Mouse (Mus musculus): Measurements from ENCODE around the gene Hyal3. TPM values are rescaled to one million over a fixed set of nuclear protein-coding genes. Genes with fewer than 3 reads are reported as not detected.

The Hyal3 gene
- polyA plus RNA-seq (2014; fragmentation: Nextera tagmentation; extraction: Ambion mirVana): 0.89 and 1.4 TPM in 2 replicates

DNA sequence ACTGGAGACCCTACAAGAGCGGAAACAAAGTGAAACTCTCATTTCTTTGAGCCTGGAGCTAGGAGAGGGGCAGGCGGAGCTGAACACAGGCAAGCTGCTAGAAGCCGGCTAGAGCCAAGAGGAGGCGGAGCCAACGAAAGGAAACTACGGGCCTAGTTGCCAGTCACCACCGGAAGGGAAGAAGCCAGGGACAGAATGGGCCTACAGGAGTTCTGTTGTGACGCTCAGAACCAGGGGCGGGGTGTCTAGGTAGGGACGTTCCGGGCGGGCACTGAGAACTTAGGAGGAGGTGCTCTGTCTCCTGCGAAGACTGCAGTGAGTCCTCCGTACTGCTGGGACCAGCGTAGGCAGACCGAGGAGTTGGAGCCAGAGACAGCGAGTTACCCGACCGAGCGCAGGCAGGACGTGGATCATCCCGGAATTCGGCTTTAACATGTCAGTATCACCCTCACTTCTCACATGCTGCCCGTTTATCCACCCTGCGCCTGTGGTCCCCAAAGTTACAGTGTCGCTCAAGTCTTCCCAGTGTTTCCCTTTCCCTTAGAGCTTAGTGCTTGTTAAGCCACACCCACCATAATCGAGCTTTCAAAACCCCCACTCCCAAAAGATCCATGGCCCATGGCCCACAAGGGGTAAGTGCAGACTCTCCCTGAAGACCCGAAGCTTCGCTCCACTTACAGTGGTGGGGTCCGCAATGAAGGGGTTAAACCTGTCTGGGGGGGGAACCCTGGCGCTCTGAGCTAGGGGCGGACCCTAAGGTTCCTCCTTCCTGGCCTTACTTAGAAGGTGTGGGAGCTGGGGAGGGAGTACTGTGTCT lies at the start of gene Hyal3:
Gene Hyal3 (plus strand): TSS at position 318 of the 817 bp plus-strand sequence.
- H3K9me3 ChIP-seq (ENCODE audit: control insufficient read depth, low read length): no peaks in the 10 kb centered on the region
- DNase-seq: peak; percentile 90

GRCm38 (mm10) chr9:107533791-107534407 lies 46.7 kb upstream of the Hyal3 start, which contains the start of gene Tmem115:
TSS of gene Tmem115 (plus strand) at chr9:107533945.
- Histone ChIP-seq H3K4me3 (replicated peaks; ENCODE audit: low read depth, low read length) (peak within 1 kb of the TSS; percentile 73), H3K4me2 (ENCODE audit: low read length) (peak within 1 kb of the TSS; percentile 98), H3K27ac (replicated peaks; ENCODE audit: low read depth, low read length) (peak within 1 kb of the TSS; percentile 60), H3K4me1 (ENCODE audit: control insufficient read depth, insufficient read depth, low read length) (peaks cover 25% of the 10 kb centered on the region), H3K9me3 (ENCODE audit: control insufficient read depth, low read length) (no peaks in the 10 kb centered on the region), H3K36me3 (ENCODE audit: control insufficient read depth, insufficient read depth, low read length) (peaks cover 24% of the 10 kb centered on the region), H3K9ac (replicated peaks; ENCODE audit: low read length) (peak within 1 kb of the TSS; percentile 86), H3K27me3 (ENCODE audit: control insufficient read depth, insufficient read depth, low read length) (no peaks in the 10 kb centered on the region)
- DNase-seq: peak; percentile 98
- ATAC-seq (ENCODE audit: low FRiP score, low TSS enrichment): peak; percentile 97
- under 1% methylated on average over 48 of the region's 48 CpGs for WGBS

More for the DNA sequence above, at the start of gene Hyal3:
- Histone ChIP-seq H3K36me3 (ENCODE audit: control insufficient read depth, insufficient read depth, low read length) (peaks cover 11% of the 10 kb centered on the region; the same call in 1 of the 2 replicates), H3K4me1 (ENCODE audit: control insufficient read depth, insufficient read depth, low read length) (peaks cover 20% of the 10 kb centered on the region), H3K27me3 (ENCODE audit: control insufficient read depth, insufficient read depth, low read length) (no peaks in the 10 kb centered on the region), H3K27ac (replicated peaks; ENCODE audit: low read depth, low read length) (peak within 1 kb of the TSS; percentile 81), H3K9ac (replicated peaks; ENCODE audit: low read length) (peak within 1 kb of the TSS; percentile 74), H3K4me3 (replicated peaks; ENCODE audit: low read depth, low read length) (peak within 1 kb of the TSS; percentile 62), H3K4me2 (ENCODE audit: low read length) (peak within 1 kb of the TSS; percentile 98)
- peak; percentile 71 for ATAC-seq (ENCODE audit: low FRiP score, low TSS enrichment)
- WGBS: under 1% methylated on average over 32 of the region's 32 CpGs

DNA sequence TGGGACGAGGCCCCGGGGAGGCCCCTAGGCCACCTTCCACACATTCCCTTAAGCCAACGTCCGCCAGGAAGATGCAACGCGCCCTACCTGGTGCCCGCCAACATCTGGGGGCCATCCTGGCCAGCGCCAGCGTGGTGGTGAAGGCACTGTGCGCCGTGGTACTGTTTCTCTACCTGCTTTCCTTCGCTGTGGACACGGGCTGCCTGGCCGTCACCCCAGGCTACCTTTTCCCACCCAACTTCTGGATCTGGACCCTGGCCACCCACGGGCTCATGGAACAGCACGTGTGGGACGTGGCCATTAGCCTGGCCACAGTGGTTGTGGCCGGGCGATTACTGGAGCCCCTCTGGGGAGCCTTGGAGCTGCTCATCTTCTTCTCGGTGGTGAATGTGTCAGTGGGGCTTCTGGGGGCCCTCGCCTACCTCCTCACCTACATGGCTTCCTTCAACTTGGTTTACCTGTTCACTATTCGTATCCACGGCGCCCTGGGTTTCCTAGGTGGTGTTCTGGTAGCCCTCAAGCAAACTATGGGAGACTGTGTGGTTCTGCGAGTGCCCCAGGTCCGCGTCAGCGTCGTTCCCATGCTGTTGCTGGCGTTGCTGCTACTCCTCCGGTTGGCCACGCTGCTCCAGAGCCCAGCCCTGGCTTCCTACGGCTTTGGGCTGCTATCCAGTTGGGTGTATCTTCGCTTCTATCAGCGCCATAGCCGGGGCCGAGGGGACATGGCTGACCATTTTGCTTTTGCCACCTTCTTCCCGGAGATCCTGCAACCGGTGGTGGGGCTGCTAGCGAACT lies 46.0 kb upstream of the Hyal3 start:
- WGBS: under 1% methylated on average over 40 of the region's 40 CpGs
- Histone ChIP-seq H3K27me3 (ENCODE audit: control insufficient read depth, insufficient read depth, low read length) (no peaks in the 10 kb centered on the region), H3K4me1 (ENCODE audit: control insufficient read depth, insufficient read depth, low read length) (peaks cover 25% of the 10 kb centered on the region), H3K36me3 (ENCODE audit: control insufficient read depth, insufficient read depth, low read length) (peaks cover 31% of the 10 kb centered on the region), H3K9ac (replicated peaks; ENCODE audit: low read length) (peak overlapping the region; percentile 86), H3K9me3 (ENCODE audit: control insufficient read depth, low read length) (no peaks in the 10 kb centered on the region), H3K27ac (replicated peaks; ENCODE audit: low read depth, low read length) (peak overlapping the region; percentile 60), H3K4me3 (replicated peaks; ENCODE audit: low read depth, low read length) (peak overlapping the region; percentile 73), H3K4me2 (ENCODE audit: low read length) (peak overlapping the region; percentile 98)
- DNase-seq (no peak), ATAC-seq (ENCODE audit: low FRiP score, low TSS enrichment) (peak; percentile 21)

DNA sequence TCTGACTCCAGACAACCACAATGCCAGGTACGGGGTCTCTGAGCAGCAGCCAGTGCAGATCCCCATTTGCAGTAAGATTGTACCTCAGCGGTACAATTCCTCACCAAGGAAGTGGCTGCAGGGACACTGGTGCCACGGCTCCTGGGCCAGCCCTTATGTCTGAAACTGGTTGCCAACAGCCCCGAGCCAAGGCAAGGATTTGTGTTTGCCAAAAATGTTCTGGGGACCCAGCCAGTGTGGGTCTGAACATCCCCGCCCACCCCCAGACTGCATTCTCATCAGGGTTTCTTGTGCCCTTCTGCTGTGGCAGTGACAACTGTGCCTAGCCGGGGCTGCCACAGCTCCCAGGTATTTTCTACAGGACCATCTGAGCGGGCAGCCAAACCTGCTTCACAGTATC lies 42.4 kb upstream of the Hyal3 start:
- Histone ChIP-seq H3K27me3 (ENCODE audit: control insufficient read depth, insufficient read depth, low read length) (no peaks in the 10 kb centered on the region), H3K9me3 (ENCODE audit: control insufficient read depth, low read length) (no peaks in the 10 kb centered on the region), H3K27ac (replicated peaks; ENCODE audit: low read depth, low read length) (no peak overlapping the region), H3K36me3 (ENCODE audit: control insufficient read depth, insufficient read depth, low read length) (peaks cover 37% of the 10 kb centered on the region), H3K4me3 (replicated peaks; ENCODE audit: low read depth, low read length) (no peak overlapping the region; the same call in 1 of the 2 replicates), H3K4me1 (ENCODE audit: control insufficient read depth, insufficient read depth, low read length) (peaks cover 39% of the 10 kb centered on the region), H3K9ac (replicated peaks; ENCODE audit: low read length) (no peak overlapping the region), H3K4me2 (ENCODE audit: low read length) (no peak overlapping the region)
- ATAC-seq (ENCODE audit: low FRiP score, low TSS enrichment) (no peak), DNase-seq (no peak)
- WGBS: 96% methylated on average over 7 of the region's 7 CpGs

DNA sequence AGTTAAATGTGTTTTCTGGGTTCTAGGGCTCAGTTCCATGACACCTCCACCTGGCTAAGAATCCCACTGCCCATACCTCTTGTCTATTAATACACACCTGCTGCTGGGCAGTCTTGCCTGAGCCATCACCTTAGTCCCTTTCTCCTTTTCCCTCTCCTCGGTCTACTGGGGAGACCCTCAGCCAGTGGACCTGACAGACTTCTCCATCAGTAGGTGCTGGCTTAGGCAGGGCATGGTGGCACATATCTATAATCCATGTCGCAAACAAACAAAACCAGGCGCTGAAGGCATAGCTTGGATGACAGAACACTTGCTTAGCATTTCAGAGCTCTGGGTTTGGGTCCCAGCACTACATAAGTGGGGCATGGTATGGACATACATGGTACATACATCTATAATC lies 41.9 kb upstream of the Hyal3 start:
- H3K27me3 ChIP-seq (ENCODE audit: control insufficient read depth, insufficient read depth, low read length): no peaks in the 10 kb centered on the region
- peaks cover 41% of the 10 kb centered on the region for H3K36me3 ChIP-seq (ENCODE audit: control insufficient read depth, insufficient read depth, low read length)
- WGBS: 93% methylated on average over 3 of the region's 3 CpGs
- peaks cover 39% of the 10 kb centered on the region for H3K4me1 ChIP-seq (ENCODE audit: control insufficient read depth, insufficient read depth, low read length)
- no peaks in the 10 kb centered on the region for H3K9me3 ChIP-seq (ENCODE audit: control insufficient read depth, low read length)
- H3K4me2 ChIP-seq (ENCODE audit: low read length): no peak overlapping the region
- DNase-seq (no peak), ATAC-seq (ENCODE audit: low FRiP score, low TSS enrichment) (no peak)
- H3K4me3 ChIP-seq (replicated peaks; ENCODE audit: low read depth, low read length): no peak overlapping the region; the same call in 1 of the 2 replicates
- H3K9ac ChIP-seq (replicated peaks; ENCODE audit: low read length): no peak overlapping the region
- no peak overlapping the region for H3K27ac ChIP-seq (replicated peaks; ENCODE audit: low read depth, low read length)

DNA sequence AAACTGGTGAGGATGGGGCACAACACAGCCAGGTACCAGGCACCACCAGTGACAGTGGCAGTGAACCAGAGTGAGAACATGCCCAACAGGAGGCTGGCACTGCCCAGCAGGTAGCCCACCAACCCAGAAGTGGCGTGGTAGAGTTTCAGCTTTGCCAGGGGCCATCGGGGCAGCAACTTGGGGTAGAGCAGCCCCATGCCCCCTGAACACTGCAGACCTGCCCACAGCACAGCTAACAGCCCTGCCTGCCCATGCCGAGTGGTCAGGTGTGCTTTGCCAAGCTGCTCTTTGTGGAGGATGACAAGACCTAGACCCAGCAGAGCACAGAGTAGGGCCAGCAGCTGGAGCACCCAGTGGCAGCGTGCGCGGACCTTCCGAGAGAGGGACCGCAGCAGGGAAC lies 40.7 kb upstream of the Hyal3 start:
- 92% methylated on average over 8 of the region's 8 CpGs for WGBS
- Histone ChIP-seq H3K36me3 (ENCODE audit: control insufficient read depth, insufficient read depth, low read length) (peaks cover 51% of the 10 kb centered on the region), H3K4me2 (ENCODE audit: low read length) (no peak overlapping the region)

DNA sequence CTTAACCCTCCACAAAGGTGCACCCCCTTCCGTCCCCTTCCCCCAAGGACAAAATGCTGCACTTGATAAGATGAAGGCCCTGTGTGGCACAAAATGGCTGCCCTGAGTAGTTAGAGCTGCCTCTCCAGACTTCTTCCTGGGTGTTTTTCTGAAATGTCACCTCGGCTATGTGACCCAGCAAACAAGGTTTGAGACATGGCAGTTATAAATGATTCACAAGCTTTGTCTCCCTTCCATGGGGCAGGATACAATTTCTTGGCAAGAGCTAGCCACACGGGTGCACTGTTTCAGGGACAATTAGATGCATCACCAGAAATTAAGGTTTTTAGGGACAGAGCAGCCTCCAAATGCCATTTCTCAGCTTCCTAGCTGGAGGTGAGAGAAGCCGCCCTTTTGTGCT lies 40.2 kb upstream of the Hyal3 start:
- Histone ChIP-seq H3K27ac (replicated peaks; ENCODE audit: low read depth, low read length) (no peak overlapping the region), H3K4me3 (replicated peaks; ENCODE audit: low read depth, low read length) (no peak overlapping the region; the same call in 1 of the 2 replicates), H3K4me2 (ENCODE audit: low read length) (peak overlapping the region; percentile 92; the same call in 1 of the 2 replicates), H3K4me1 (ENCODE audit: control insufficient read depth, insufficient read depth, low read length) (peaks cover 33% of the 10 kb centered on the region), H3K9ac (replicated peaks; ENCODE audit: low read length) (no peak overlapping the region; the same call in 1 of the 2 replicates), H3K9me3 (ENCODE audit: control insufficient read depth, low read length) (no peaks in the 10 kb centered on the region), H3K27me3 (ENCODE audit: control insufficient read depth, insufficient read depth, low read length) (no peaks in the 10 kb centered on the region), H3K36me3 (ENCODE audit: control insufficient read depth, insufficient read depth, low read length) (peaks cover 56% of the 10 kb centered on the region)
- 77% methylated on average over 4 of the region's 4 CpGs for WGBS
- DNase-seq (no peak), ATAC-seq (ENCODE audit: low FRiP score, low TSS enrichment) (no peak)

More for the DNA sequence above, 40.7 kb upstream of the Hyal3 start:
- DNase-seq: no peak
- no peak for ATAC-seq (ENCODE audit: low FRiP score, low TSS enrichment)
- no peak overlapping the region for H3K4me3 ChIP-seq (replicated peaks; ENCODE audit: low read depth, low read length)
- no peak overlapping the region for H3K9ac ChIP-seq (replicated peaks; ENCODE audit: low read length)
- H3K27ac ChIP-seq (replicated peaks; ENCODE audit: low read depth, low read length): no peak overlapping the region
- no peaks in the 10 kb centered on the region for H3K27me3 ChIP-seq (ENCODE audit: control insufficient read depth, insufficient read depth, low read length)
- peaks cover 38% of the 10 kb centered on the region for H3K4me1 ChIP-seq (ENCODE audit: control insufficient read depth, insufficient read depth, low read length)
- no peaks in the 10 kb centered on the region for H3K9me3 ChIP-seq (ENCODE audit: control insufficient read depth, low read length)

GRCm38 (mm10) chr9:107541005-107541404 lies 39.6 kb upstream of the Hyal3 start:
- H3K4me2 ChIP-seq (ENCODE audit: low read length): peak overlapping the region; percentile 92
- WGBS: 43% methylated on average over 10 of the region's 10 CpGs
- peaks cover 27% of the 10 kb centered on the region for H3K4me1 ChIP-seq (ENCODE audit: control insufficient read depth, insufficient read depth, low read length)
- H3K27me3 ChIP-seq (ENCODE audit: control insufficient read depth, insufficient read depth, low read length): no peaks in the 10 kb centered on the region
- H3K27ac ChIP-seq (replicated peaks; ENCODE audit: low read depth, low read length): no peak overlapping the region
- peak overlapping the region; percentile 59 for H3K9ac ChIP-seq (replicated peaks; ENCODE audit: low read length)
- DNase-seq (no peak), ATAC-seq (ENCODE audit: low FRiP score, low TSS enrichment) (no peak)
- peak overlapping the region; percentile 63 for H3K4me3 ChIP-seq (replicated peaks; ENCODE audit: low read depth, low read length)
- peaks cover 56% of the 10 kb centered on the region for H3K36me3 ChIP-seq (ENCODE audit: control insufficient read depth, insufficient read depth, low read length)
- no peaks in the 10 kb centered on the region for H3K9me3 ChIP-seq (ENCODE audit: control insufficient read depth, low read length)
